Mouse (Mus musculus): ENCODE data around the gene Rnf215. TPM values are rescaled to one million over a fixed set of nuclear protein-coding genes. Genes with fewer than 3 reads are reported as not detected.

The Rnf215 gene
- polyA plus RNA-seq, 1 experiment from 2014 or later: 40.0 TPM

GRCm38 (mm10) chr11:4155641-4156040 is 20.6 kb downstream of the Rnf215 start:
- Histone ChIP-seq H3K4me1 (peaks cover 11% of the 10 kb centered on the region; the same call in 1 of the 2 replicates), H3K36me3 (no peaks in the 10 kb centered on the region), H3K27ac (no peak overlapping the region), H3K9ac (no peak overlapping the region), H3K4me3 (no peak overlapping the region), H3K9me3 (no peaks in the 10 kb centered on the region), H3K4me2 (replicated peaks) (no peak overlapping the region), H3K27me3 (replicated peaks) (no peaks in the 10 kb centered on the region)
- WGBS: 77% methylated on average over 5 of the region's 5 CpGs
- ATAC-seq (ENCODE audit: low FRiP score, low read depth): no peak

GRCm38 (mm10) chr11:4158676-4159075 is 23.7 kb downstream of the Rnf215 start:
- no peak overlapping the region for H3K4me2 ChIP-seq (replicated peaks)
- H3K4me3 ChIP-seq: no peak overlapping the region
- H3K36me3 ChIP-seq: peaks cover 21% of the 10 kb centered on the region
- no peaks in the 10 kb centered on the region for H3K27me3 ChIP-seq (replicated peaks)
- 95% methylated on average over 3 of the region's 3 CpGs for WGBS
- H3K9me3 ChIP-seq: no peaks in the 10 kb centered on the region
- H3K9ac ChIP-seq: no peak overlapping the region
- no peak overlapping the region for H3K27ac ChIP-seq
- H3K4me1 ChIP-seq: peaks cover 26% of the 10 kb centered on the region
- ATAC-seq (ENCODE audit: low FRiP score, low read depth): no peak

GRCm38 (mm10) chr11:4159808-4160708 is 25.1 kb downstream of the Rnf215 start, which contains the start of the genes Ccdc157 and Sf3a1:
TSS of gene Ccdc157 (minus strand) at chr11:4160293.
TSS of gene Sf3a1 (plus strand) at chr11:4160350.
- H3K27ac ChIP-seq: peak within 1 kb of the TSS; percentile 84
- peak; percentile 97 for ATAC-seq (ENCODE audit: low FRiP score, low read depth)
- H3K4me3 ChIP-seq: peak within 1 kb of the TSS; percentile 85
- 2% methylated on average over 54 of the region's 54 CpGs for WGBS
- peaks cover 34% of the 10 kb centered on the region for H3K36me3 ChIP-seq
- peak within 1 kb of the TSS; percentile 95 for H3K4me2 ChIP-seq (replicated peaks)
- H3K9ac ChIP-seq: peak within 1 kb of the TSS; percentile 91
- H3K9me3 ChIP-seq: no peaks in the 10 kb centered on the region
- H3K4me1 ChIP-seq: peaks cover 31% of the 10 kb centered on the region
- H3K27me3 ChIP-seq (replicated peaks): no peaks in the 10 kb centered on the region

- H3K36me3 ChIP-seq: peaks cover 43% of the 10 kb centered on the region
- H3K4me2 ChIP-seq (replicated peaks): peak overlapping the region; percentile 95
- peak overlapping the region; percentile 91 for H3K9ac ChIP-seq
- no peak overlapping the region for H3K27ac ChIP-seq
- no peaks in the 10 kb centered on the region for H3K9me3 ChIP-seq
- ATAC-seq (ENCODE audit: low FRiP score, low read depth): 0 out of 2 replicates have a peak, but pooled peaks have one; percentile 5
- H3K4me1 ChIP-seq: peaks cover 31% of the 10 kb centered on the region
- no peaks in the 10 kb centered on the region for H3K27me3 ChIP-seq (replicated peaks)
- peak overlapping the region; percentile 85 for H3K4me3 ChIP-seq
- 7% methylated on average over 15 of the region's 15 CpGs for WGBS
Observed at GRCm38 (mm10) chr11:4160758-4161480, 25.9 kb downstream of the Rnf215 start.

- 90% methylated on average over 2 of the region's 2 CpGs for WGBS
- H3K4me2 ChIP-seq (replicated peaks): no peak overlapping the region
- ATAC-seq (ENCODE audit: low FRiP score, low read depth): no peak
- H3K27ac ChIP-seq: no peak overlapping the region
- H3K36me3 ChIP-seq: peaks cover 80% of the 10 kb centered on the region
- H3K9ac ChIP-seq: no peak overlapping the region
- H3K4me3 ChIP-seq: no peak overlapping the region
- no peaks in the 10 kb centered on the region for H3K27me3 ChIP-seq (replicated peaks)
- no peaks in the 10 kb centered on the region for H3K9me3 ChIP-seq
- H3K4me1 ChIP-seq: peaks cover 23% of the 10 kb centered on the region
Observed at GRCm38 (mm10) chr11:4164701-4165100, 29.7 kb downstream of the Rnf215 start.

GRCm38 (mm10) chr11:4166467-4167090 is 31.6 kb downstream of the Rnf215 start:
- 91% methylated on average over 7 of the region's 7 CpGs for WGBS
- no peak overlapping the region for H3K4me3 ChIP-seq
- no peaks in the 10 kb centered on the region for H3K9me3 ChIP-seq
- no peaks in the 10 kb centered on the region for H3K27me3 ChIP-seq (replicated peaks)
- no peak overlapping the region for H3K4me2 ChIP-seq (replicated peaks)
- peaks cover 12% of the 10 kb centered on the region for H3K4me1 ChIP-seq
- H3K9ac ChIP-seq: no peak overlapping the region
- no peak for ATAC-seq (ENCODE audit: low FRiP score, low read depth)
- peaks cover 98% of the 10 kb centered on the region for H3K36me3 ChIP-seq
- H3K27ac ChIP-seq: no peak overlapping the region

- WGBS: 92% methylated on average over 5 of the region's 5 CpGs
- Histone ChIP-seq H3K4me2 (replicated peaks) (no peak overlapping the region), H3K27ac (no peak overlapping the region), H3K4me1 (no peaks in the 10 kb centered on the region), H3K4me3 (no peak overlapping the region), H3K9ac (no peak overlapping the region), H3K36me3 (peaks cover 100% of the 10 kb centered on the region), H3K27me3 (replicated peaks) (no peaks in the 10 kb centered on the region), H3K9me3 (no peaks in the 10 kb centered on the region)
- ATAC-seq (ENCODE audit: low FRiP score, low read depth): no peak
Observed at GRCm38 (mm10) chr11:4174586-4174985, 39.6 kb downstream of the Rnf215 start.

GRCm38 (mm10) chr11:4177716-4178115 is 42.7 kb downstream of the Rnf215 start:
- Histone ChIP-seq H3K27ac (no peak overlapping the region), H3K36me3 (peaks cover 99% of the 10 kb centered on the region), H3K27me3 (replicated peaks) (no peaks in the 10 kb centered on the region), H3K4me2 (replicated peaks) (no peak overlapping the region), H3K9me3 (no peaks in the 10 kb centered on the region), H3K4me1 (no peaks in the 10 kb centered on the region), H3K9ac (no peak overlapping the region), H3K4me3 (no peak overlapping the region)
- no peak for ATAC-seq (ENCODE audit: low FRiP score, low read depth)
- WGBS: 93% methylated on average over 4 of the region's 4 CpGs

- Histone ChIP-seq H3K36me3 (peaks cover 61% of the 10 kb centered on the region), H3K27ac (no peak overlapping the region), H3K4me2 (replicated peaks) (no peak overlapping the region), H3K9me3 (no peaks in the 10 kb centered on the region), H3K4me3 (no peak overlapping the region), H3K9ac (no peak overlapping the region), H3K27me3 (replicated peaks) (no peaks in the 10 kb centered on the region), H3K4me1 (peaks cover under 1% of the 10 kb centered on the region; the same call in 1 of the 2 replicates)
- 12% methylated on average over 1 of the region's 1 CpGs for WGBS
- no peak for ATAC-seq (ENCODE audit: low FRiP score, low read depth)
Observed at GRCm38 (mm10) chr11:4182061-4182460, 47.1 kb downstream of the Rnf215 start.

GRCm38 (mm10) chr11:4183511-4183910 is 48.5 kb downstream of the Rnf215 start:
- ATAC-seq (ENCODE audit: low FRiP score, low read depth): no peak
- Histone ChIP-seq H3K9me3 (no peaks in the 10 kb centered on the region), H3K9ac (no peak overlapping the region), H3K27ac (no peak overlapping the region), H3K27me3 (replicated peaks) (no peaks in the 10 kb centered on the region), H3K4me3 (no peak overlapping the region), H3K36me3 (peaks cover 47% of the 10 kb centered on the region), H3K4me1 (peaks cover 10% of the 10 kb centered on the region), H3K4me2 (replicated peaks) (no peak overlapping the region)

GRCm38 (mm10) chr11:4184251-4184952 is 49.4 kb downstream of the Rnf215 start:
- no peak for ATAC-seq (ENCODE audit: low FRiP score, low read depth)
- no peak overlapping the region for H3K27ac ChIP-seq
- H3K27me3 ChIP-seq (replicated peaks): no peaks in the 10 kb centered on the region
- H3K36me3 ChIP-seq: peaks cover 38% of the 10 kb centered on the region
- no peak overlapping the region for H3K4me2 ChIP-seq (replicated peaks)
- H3K4me3 ChIP-seq: no peak overlapping the region
- no peak overlapping the region for H3K9ac ChIP-seq
- no peaks in the 10 kb centered on the region for H3K9me3 ChIP-seq
- H3K4me1 ChIP-seq: peaks cover 10% of the 10 kb centered on the region
- WGBS: 74% methylated on average over 4 of the region's 4 CpGs
